Mouse (Mus musculus): Measurements from ENCODE around the gene Tnfrsf17. TPM values are rescaled to one million over a fixed set of nuclear protein-coding genes. Genes with fewer than 3 reads are reported as not detected.
A peak's percentile ranks its signal among the peaks of the same experiment; 100 is the strongest.
"Not testable (repeated sequence)": the region's sequence is repeated elsewhere in the genome, so short reads cannot be mapped to it uniquely, and the experiment has no call there.

The Tnfrsf17 gene
- total RNA-seq, 2 experiments from 2014 or later = not detected

GRCm38 (mm10) chr16:11330081-11330800 lies 16.6 kb downstream of the Tnfrsf17 start:
- no peak for DNase-seq
- intact Hi-C loops (cut with DNase I) = no loop called here

- intact Hi-C loops (cut with DNase I) = no loop called here
- DNase-seq = no peak
These were observed 17.4 kb downstream of the Tnfrsf17 start for GRCm38 (mm10) chr16:11331030-11331429.

GRCm38 (mm10) chr16:11343292-11343815 lies 29.7 kb downstream of the Tnfrsf17 start:
- DNase-seq = no peak
- intact Hi-C loops (cut with DNase I) = no loop called here

- intact Hi-C loops (cut with DNase I) = no loop called here
- DNase-seq = no peak
These were observed 38.3 kb downstream of the Tnfrsf17 start for GRCm38 (mm10) chr16:11351903-11352302.

GRCm38 (mm10) chr16:11359173-11359572 lies 45.6 kb downstream of the Tnfrsf17 start:
- no peak for DNase-seq
- intact Hi-C loops (cut with DNase I) = no loop called here

GRCm38 (mm10) chr16:11359919-11360318 lies 46.3 kb downstream of the Tnfrsf17 start:
- intact Hi-C loops (cut with DNase I) = no loop called here
- DNase-seq = no peak

- intact Hi-C loops (cut with DNase I); DNase-seq: not testable (repeated sequence)
These were observed 47.0 kb downstream of the Tnfrsf17 start for GRCm38 (mm10) chr16:11360576-11360975.

- intact Hi-C loops (cut with DNase I) = no loop called here
- no peak for DNase-seq
These were observed 52.0 kb downstream of the Tnfrsf17 start for GRCm38 (mm10) chr16:11365626-11366025.

- no peak for DNase-seq
- intact Hi-C loops (cut with DNase I) = no loop called here
These were observed 53.2 kb downstream of the Tnfrsf17 start for GRCm38 (mm10) chr16:11366851-11367250.

- DNase-seq = no peak
- intact Hi-C loops (cut with DNase I) = no loop called here
These were observed 54.8 kb downstream of the Tnfrsf17 start for GRCm38 (mm10) chr16:11368412-11368811.

GRCm38 (mm10) chr16:11369162-11369561 lies 55.5 kb downstream of the Tnfrsf17 start:
- intact Hi-C loops (cut with DNase I) = no loop called here
- no peak for DNase-seq

- DNase-seq = peak; percentile 75
- intact Hi-C loops (cut with DNase I) = no loop called here
These were observed 56.0 kb downstream of the Tnfrsf17 start for GRCm38 (mm10) chr16:11369642-11370041.

Other genes starting within 250 kb of the Tnfrsf17 start
- gene Litaf, start 247.7 kb upstream of the Tnfrsf17 start, total RNA-seq (2021) = 10 to 100 TPM; 12.1 to 13.8 TPM
- gene Txndc11, start 179.2 kb upstream of the Tnfrsf17 start, total RNA-seq (2021) = 10 to 100 TPM; 39.4 to 39.7 TPM
- gene Zc3h7a, start 137.4 kb upstream of the Tnfrsf17 start, total RNA-seq (2021) = 100 to 1,000 TPM in 1 of 2 experiments, 10 to 100 TPM in 1; 81.8 to 101 TPM
- gene Rsl1d1, start 110.5 kb upstream of the Tnfrsf17 start, total RNA-seq (2021) = 10 to 100 TPM; 70.6 to 75.7 TPM
- gene Gspt1, start 59.5 kb upstream of the Tnfrsf17 start, total RNA-seq (2021) = 100 to 1,000 TPM; 116 to 125 TPM
- gene Snx29, start 9.1 kb downstream of the Tnfrsf17 start, total RNA-seq (2021) = 10 to 100 TPM; 46.2 to 46.6 TPM

All from left cerebral cortex, postnatal 4 days (tissue).